Mouse (Mus musculus) small intestine, adult 2 months (tissue): ENCODE measurements at regions not wholly inside any gene's neighbourhood (a gene's known extent, or its start where the extent isn't known, plus 50 kb on each side); places are given as distances from the start of the nearest gene placed in this dataset.
"Not testable (repeated sequence)": the region's sequence is repeated elsewhere in the genome, so short reads cannot be mapped to it uniquely, and the experiment has no call there.

Experiments used
- H3K27ac ChIP-seq: fragments of 200-500 bp; 2 replicates; pipeline ENCODE4 v1.5.1; 2012; ENCODE audit warnings: low read depth, low read length, control low read depth, inconsistent platforms; ENCODE audit not compliant: insufficient read depth
- H3K27me3 ChIP-seq: fragments of 200-500 bp; 2 replicates; pipeline ENCODE4 v1.6.1; 2012; ENCODE audit warnings: mild to moderate bottlenecking, moderate library complexity, low read length, inconsistent platforms; ENCODE audit not compliant: control insufficient read depth, insufficient read depth
- H3K36me3 ChIP-seq: fragments of 200-500 bp; 2 replicates; pipeline ENCODE4 v1.6.1; 2012; ENCODE audit warnings: mild to moderate bottlenecking, low read length, control low read depth, inconsistent platforms; ENCODE audit not compliant: control insufficient read depth, insufficient read depth
- H3K4me1 ChIP-seq: fragments of 200-500 bp; 2 replicates; pipeline ENCODE4 v1.6.1; 2012; ENCODE audit warnings: low read length, inconsistent platforms, mixed read lengths; ENCODE audit not compliant: control insufficient read depth, insufficient read depth, insufficient read length
- H3K4me3 ChIP-seq: fragments of 200-500 bp; 2 replicates; pipeline ENCODE4 v1.5.1; 2012; ENCODE audit warnings: low read depth, mild to moderate bottlenecking, control low read depth, inconsistent platforms, low read length, moderate library complexity
- CTCF ChIP-seq: fragments of 200-500 bp; IDR thresholded peaks from 2 replicates; pipeline ENCODE4 v1.5.1; 2012; ENCODE audit warnings: low read depth, mild to moderate bottlenecking, control low read depth, inconsistent platforms, low read length, moderate library complexity, mixed read lengths; ENCODE audit not compliant: insufficient replicate concordance, insufficient read length; ENCODE audit errors: extremely low read depth
- POLR2A ChIP-seq: fragments of 200-500 bp; IDR thresholded peaks from 2 replicates; pipeline ENCODE4 v1.6.1; 2012; ENCODE audit warnings: low read depth, mild to moderate bottlenecking, control low read depth, inconsistent platforms, low read length, moderate library complexity
- WGBS: fragments of 180-500 bp; shearing (Covaris S2); methylation state at CpG from one replicate; pipeline ENCODE4 v1.1.7; 2018; 5-methylcytosine and 5-hydroxymethylcytosine counted together

- WGBS = 82% methylated on average over 2 of the region's 7 CpGs
- not testable (repeated sequence) for H3K4me3 ChIP-seq
Observed at GRCm38 (mm10) chr6:47679946-47680345, 84.8 kb upstream of the Ezh2 start.

DNA sequence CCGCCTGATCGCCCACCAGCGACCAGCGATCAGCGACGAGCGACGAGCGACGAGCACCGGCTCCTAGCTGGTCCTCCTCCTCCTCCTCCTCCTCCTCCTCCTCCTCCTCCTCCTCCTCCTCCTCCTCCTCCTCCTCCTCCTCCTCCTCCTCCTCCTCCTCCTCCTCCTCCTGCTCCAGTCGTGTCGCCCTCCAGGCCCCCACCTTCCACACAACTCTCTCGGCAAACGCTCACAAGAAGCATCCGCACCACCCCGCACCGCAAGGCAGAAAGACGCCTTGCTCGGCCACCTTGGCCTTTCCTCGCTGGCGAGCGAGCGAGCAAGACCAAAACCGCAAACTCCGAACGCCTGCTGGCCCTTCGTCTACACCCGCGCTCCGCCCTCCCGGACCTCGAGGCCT, 77.6 kb upstream of the Ezh2 start:
- H3K36me3 ChIP-seq, H3K4me1 ChIP-seq, H3K27ac ChIP-seq, H3K27me3 ChIP-seq: not testable (repeated sequence)
- H3K4me3 ChIP-seq = peak overlapping the region; percentile 67
- 5% methylated on average over 15 of the region's 33 CpGs for WGBS

More at GRCm38 (mm10) chr6:47679946-47680345, 84.8 kb upstream of the Ezh2 start:
- H3K4me1 ChIP-seq, H3K27me3 ChIP-seq, H3K27ac ChIP-seq, H3K36me3 ChIP-seq: not testable (repeated sequence)

DNA sequence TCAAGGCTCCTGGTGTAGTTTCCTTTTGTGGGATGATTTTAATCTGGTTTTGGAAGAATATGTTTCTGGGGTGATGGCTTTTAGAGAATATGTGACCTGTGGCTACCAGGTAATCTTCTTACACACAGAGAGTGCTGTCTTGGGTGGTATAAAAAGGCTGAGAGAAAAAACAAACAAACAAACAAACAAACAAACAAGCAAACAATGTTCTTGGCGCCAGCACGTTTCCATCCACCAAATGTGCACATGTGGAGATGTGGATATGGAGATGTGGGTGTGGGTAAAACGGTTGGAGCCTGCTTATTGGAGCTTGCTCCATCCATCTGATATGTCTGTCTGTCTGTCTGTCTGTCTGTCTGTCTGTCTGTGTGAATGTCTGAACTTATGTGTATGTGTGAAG, 57.7 kb upstream of the Ezh2 start:
- not testable (repeated sequence) for H3K27me3 ChIP-seq, H3K4me1 ChIP-seq, H3K4me3 ChIP-seq, H3K36me3 ChIP-seq, H3K27ac ChIP-seq
- WGBS = 77% methylated on average over 3 of the region's 3 CpGs

- WGBS = under 1% methylated on average over 22 of the region's 23 CpGs
- not testable (repeated sequence) for H3K27ac ChIP-seq
Observed at GRCm38 (mm10) chr6:47651385-47651718, 56.2 kb upstream of the Ezh2 start.

DNA sequence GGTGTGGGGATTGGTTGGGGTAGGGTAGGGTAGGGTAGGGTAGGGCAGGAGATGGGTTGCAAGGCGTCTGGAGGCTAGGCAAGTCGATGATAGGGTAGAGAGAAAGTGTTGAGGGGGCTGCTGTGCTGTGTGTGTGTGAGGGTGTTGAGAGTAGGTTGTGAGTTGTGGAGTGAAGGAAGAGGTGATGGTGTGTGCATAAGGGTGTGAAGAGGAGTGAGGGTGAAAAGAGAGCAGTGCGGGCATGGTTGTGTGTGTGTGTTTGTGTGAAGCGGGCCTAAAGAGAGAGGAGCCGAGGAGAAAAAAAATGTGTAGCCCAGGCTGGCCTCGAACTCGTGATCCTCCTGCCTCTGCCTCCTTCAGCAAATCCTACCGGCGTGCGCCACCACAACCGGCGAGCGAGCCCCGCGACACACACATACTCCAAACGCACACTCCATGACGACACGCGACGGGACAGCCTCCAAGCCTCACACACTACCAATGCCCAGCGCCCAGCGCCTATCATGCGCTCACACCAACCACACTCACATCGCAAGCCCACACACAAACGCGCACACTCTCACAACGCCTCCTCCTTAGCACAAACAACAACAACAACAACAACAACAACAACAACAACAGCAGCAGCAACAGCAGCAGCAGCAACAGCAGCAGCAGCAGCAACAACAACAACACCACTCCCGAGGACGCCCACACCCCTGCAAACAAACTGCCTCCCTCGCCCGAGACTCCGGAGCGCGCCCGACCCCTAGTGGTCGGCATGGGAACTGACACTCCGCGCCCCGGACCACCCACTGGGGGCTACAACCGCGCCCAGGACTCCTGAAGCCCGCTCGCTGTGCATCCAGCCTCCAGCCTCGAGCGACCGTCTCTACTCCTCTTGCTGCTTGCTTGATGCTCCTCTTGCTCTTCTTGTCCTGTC, 55.6 kb upstream of the Ezh2 start:
- TF ChIP-seq POLR2A = no peak
- peak; percentile 89 for TF ChIP-seq CTCF
- Histone ChIP-seq H3K4me1 (peaks cover 2% of the 10 kb centered on the region; the same call in 1 of the 2 replicates), H3K36me3 (no peaks in the 10 kb centered on the region), H3K27me3 (no peaks in the 10 kb centered on the region), H3K27ac (peak overlapping the region; percentile 1; the same call in 1 of the 2 replicates), H3K4me3 (peak overlapping the region; percentile 65)
- 3% methylated on average over 46 of the region's 46 CpGs for WGBS

More at GRCm38 (mm10) chr6:47651385-47651718, 56.2 kb upstream of the Ezh2 start:
- not testable (repeated sequence) for H3K36me3 ChIP-seq, H3K4me1 ChIP-seq, H3K27me3 ChIP-seq
- peak overlapping the region; percentile 65 for H3K4me3 ChIP-seq

GRCm38 (mm10) chr6:47649961-47650360, 54.8 kb upstream of the Ezh2 start:
- Histone ChIP-seq H3K4me1 (peaks cover 6% of the 10 kb centered on the region; the same call in 1 of the 2 replicates), H3K4me3 (no peak overlapping the region), H3K36me3 (no peaks in the 10 kb centered on the region), H3K27ac (no peak overlapping the region), H3K27me3 (no peaks in the 10 kb centered on the region)
- 90% methylated on average over 6 of the region's 6 CpGs for WGBS
- TF ChIP-seq POLR2A (no peak), CTCF (no peak)

GRCm38 (mm10) chr6:47649451-47649931, 54.4 kb upstream of the Ezh2 start:
- Histone ChIP-seq H3K27me3 (no peaks in the 10 kb centered on the region), H3K27ac (no peak overlapping the region), H3K4me3 (no peak overlapping the region), H3K36me3 (no peaks in the 10 kb centered on the region), H3K4me1 (peaks cover 6% of the 10 kb centered on the region; the same call in 1 of the 2 replicates)
- 71% methylated on average over 5 of the region's 5 CpGs for WGBS
- TF ChIP-seq POLR2A = no peak
- TF ChIP-seq CTCF = no peak

DNA sequence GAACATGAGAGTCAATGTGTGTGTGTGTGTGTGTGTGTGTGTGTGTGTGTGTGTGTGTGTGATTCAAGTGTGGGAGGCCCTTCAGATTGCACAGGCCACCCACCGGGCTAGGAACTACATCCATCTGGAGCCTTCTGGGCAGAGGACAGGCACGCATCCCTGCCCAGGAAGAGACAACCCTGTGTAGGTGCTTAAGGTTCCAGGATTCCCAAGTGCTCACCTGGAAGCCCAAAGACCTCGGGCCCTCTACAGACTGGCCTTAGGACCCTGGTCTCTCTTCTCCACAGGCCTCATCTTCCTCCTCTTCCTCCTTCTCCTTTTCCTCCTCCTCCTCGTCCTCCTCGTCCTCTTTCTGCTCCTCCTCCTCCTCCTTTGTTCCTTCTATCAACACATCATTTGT, 53.8 kb upstream of the Ezh2 start:
- H3K36me3 ChIP-seq = no peaks in the 10 kb centered on the region
- no peak overlapping the region for H3K27ac ChIP-seq
- H3K4me3 ChIP-seq = no peak overlapping the region
- WGBS = 84% methylated on average over 5 of the region's 5 CpGs
- no peaks in the 10 kb centered on the region for H3K27me3 ChIP-seq
- no peak for TF ChIP-seq CTCF
- TF ChIP-seq POLR2A = no peak
- peaks cover 6% of the 10 kb centered on the region; the same call in 1 of the 2 replicates for H3K4me1 ChIP-seq
